Mouse (Mus musculus) gastrocnemius, postnatal 14 days (tissue): Measurements from ENCODE around the gene Kif2a. TPM values are rescaled to one million over a fixed set of nuclear protein-coding genes. Genes with fewer than 3 reads are reported as not detected.
"Not testable (repeated sequence)": the region's sequence is repeated elsewhere in the genome, so short reads cannot be mapped to it uniquely, and the experiment has no call there.

Experiments
- DNase-seq: peaks from one replicate; pipeline ENCODE4 v3.0.0; 2021; ENCODE audit warnings: mixed read lengths
- intact Hi-C: fragments of 180-260 bp; cut with DNase I; formaldehyde crosslinking; loops from one replicate; pipeline ENCODE4 v1.15.1; 2025; ENCODE audit warnings: low total_unique reads
- total RNA-seq, 2 experiments: library from RNA; stranded (reverse); gene quantifications; 2 replicates each; pipeline ENCODE4 v1.2.3; 2021

Kif2a gene
- total RNA-seq, 2 experiments from 2014 or later, result 16.8 to 22.8 TPM

GRCm38 (mm10) chr13:107025663-107026062 is 3.7 kb upstream of the Kif2a start:
- no peak for DNase-seq
- intact Hi-C loops, result no loop called here

GRCm38 (mm10) chr13:107022266-107023171 is 593 bp upstream of the Kif2a start:
- DNase-seq, result peak; percentile 83
- intact Hi-C loops, result no loop called here

GRCm38 (mm10) chr13:107019443-107019842 is 2.5 kb downstream of the Kif2a start:
- intact Hi-C loops, result no loop called here
- no peak for DNase-seq

GRCm38 (mm10) chr13:107013926-107014325 is 8.0 kb downstream of the Kif2a start:
- DNase-seq, result no peak
- intact Hi-C loops, result no loop called here

- intact Hi-C loops, result no loop called here
- no peak for DNase-seq
Measured at GRCm38 (mm10) chr13:107011618-107012017, 10.3 kb downstream of the Kif2a start.

GRCm38 (mm10) chr13:107008174-107008573 is 13.8 kb downstream of the Kif2a start:
- intact Hi-C loops, result no loop called here
- DNase-seq, result no peak

- DNase-seq, result no peak
- intact Hi-C loops, result no loop called here
Measured at GRCm38 (mm10) chr13:107003211-107003610, 18.7 kb downstream of the Kif2a start.

- intact Hi-C loops, result no loop called here
- no peak for DNase-seq
Measured at GRCm38 (mm10) chr13:106998671-106999070, 23.3 kb downstream of the Kif2a start.

- no peak for DNase-seq
- intact Hi-C loops, result no loop called here
Measured at GRCm38 (mm10) chr13:106998026-106998425, 23.9 kb downstream of the Kif2a start.

- intact Hi-C loops, DNase-seq: not testable (repeated sequence)
Measured at GRCm38 (mm10) chr13:106997557-106997956, 24.4 kb downstream of the Kif2a start.

- DNase-seq, result no peak
- intact Hi-C loops, result no loop called here
Measured at GRCm38 (mm10) chr13:106996891-106997290, 25.0 kb downstream of the Kif2a start.

GRCm38 (mm10) chr13:106961496-106961895 is 60.4 kb downstream of the Kif2a start:
- intact Hi-C loops, result no loop called here
- DNase-seq, result no peak

- intact Hi-C loops, result no loop called here
Measured at GRCm38 (mm10) chr13:106960557-106960956, 61.4 kb downstream of the Kif2a start.

GRCm38 (mm10) chr13:106958286-106958685 is 63.6 kb downstream of the Kif2a start:
- intact Hi-C loops, result no loop called here

More at GRCm38 (mm10) chr13:106960557-106960956, 61.4 kb downstream of the Kif2a start:
- no peak for DNase-seq

GRCm38 (mm10) chr13:106957554-106957953 is 64.4 kb downstream of the Kif2a start:
- intact Hi-C loops, result no loop called here
- DNase-seq, result no peak

More at GRCm38 (mm10) chr13:106958286-106958685, 63.6 kb downstream of the Kif2a start:
- no peak for DNase-seq

- no peak for DNase-seq
Measured at GRCm38 (mm10) chr13:106954880-106955279, 67.0 kb downstream of the Kif2a start.

GRCm38 (mm10) chr13:106947583-106947982 is 74.3 kb downstream of the Kif2a start:
- intact Hi-C loops, result no loop called here
- no peak for DNase-seq

More at GRCm38 (mm10) chr13:106954880-106955279, 67.0 kb downstream of the Kif2a start:
- intact Hi-C loops, result no loop called here

GRCm38 (mm10) chr13:106946594-106947540 is 75.1 kb downstream of the Kif2a start, which contains the start of gene Dimt1:
Dimt1 (plus strand) TSS chr13:106947127.
- intact Hi-C loops, result no loop called here
- peak; percentile 97 for DNase-seq

- no peak for DNase-seq
- intact Hi-C loops, result no loop called here
Measured at GRCm38 (mm10) chr13:106945518-106945917, 76.4 kb downstream of the Kif2a start.

GRCm38 (mm10) chr13:106942721-106943120 is 79.2 kb downstream of the Kif2a start:
- intact Hi-C loops, result no loop called here
- no peak for DNase-seq
